Mouse (Mus musculus) urinary bladder, postnatal 4 days (tissue): Measurements from ENCODE around the gene Gm8113.
"Not testable (repeated sequence)": the region's sequence is repeated elsewhere in the genome, so short reads cannot be mapped to it uniquely, and the experiment has no call there.

Experiments
- DNase-seq, 2 experiments: peaks; one replicate each; pipeline ENCODE4 v3.0.0; 2021 to 2022; ENCODE audit warnings: low spot score in 2 of 2

Gm8113 gene

GRCm38 (mm10) chr14:43924688-43925403 lies at the start of gene Gm8113:
TSS of gene Gm8113 (plus strand) at chr14:43925390.
- DNase-seq, result peak; percentile 30 to 60

DNA sequence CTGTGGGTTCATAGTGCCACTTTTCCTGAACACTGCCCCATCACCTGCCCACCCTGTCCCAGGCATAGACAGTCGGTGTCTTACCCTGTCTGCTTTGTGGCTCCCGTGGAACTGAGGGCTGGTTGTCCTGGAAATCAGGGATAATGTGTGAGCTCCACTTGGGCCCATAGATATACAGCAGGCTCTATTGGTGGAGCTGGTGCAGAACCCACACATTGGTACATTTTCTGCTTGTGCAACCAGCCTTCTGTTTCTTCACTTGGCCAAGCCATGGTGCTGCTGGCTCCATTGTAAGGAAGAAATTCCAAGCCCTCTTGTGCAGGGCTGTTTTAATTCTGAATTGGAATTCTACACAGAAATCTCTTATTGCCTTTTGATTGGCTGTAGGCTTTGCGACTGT lies 49.8 kb upstream of the Gm8113 start, which contains the start of gene Ear1:
Gene Ear1 (minus strand): TSS at position 101 of the 400 bp plus-strand sequence.
- DNase-seq, result not testable (repeated sequence)

DNA sequence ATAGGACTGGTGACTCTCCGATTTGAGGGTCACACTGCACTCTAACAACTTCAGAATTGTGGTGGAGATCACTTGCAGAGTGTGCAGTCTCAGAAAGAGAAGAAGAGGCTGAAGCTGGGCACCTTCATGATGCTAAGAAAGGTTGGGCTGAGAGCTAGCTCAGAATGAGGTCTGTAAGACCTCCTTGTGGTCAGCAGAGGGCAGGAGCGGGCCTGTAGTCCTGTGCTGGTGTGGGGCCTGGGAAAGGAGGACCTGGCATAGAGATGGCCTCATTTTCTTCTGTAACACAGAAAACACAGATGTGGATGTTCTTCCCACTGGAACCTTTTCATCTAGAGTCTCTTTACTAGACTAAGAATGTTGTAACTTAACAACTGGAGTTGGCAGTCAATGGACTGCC lies 47.4 kb upstream of the Gm8113 start:
- not testable (repeated sequence) for DNase-seq

GRCm38 (mm10) chr14:43879966-43880545 lies 45.1 kb upstream of the Gm8113 start:
- not testable (repeated sequence) for DNase-seq

GRCm38 (mm10) chr14:43886235-43886634 lies 39.0 kb upstream of the Gm8113 start:
- DNase-seq, result not testable (repeated sequence)

DNA sequence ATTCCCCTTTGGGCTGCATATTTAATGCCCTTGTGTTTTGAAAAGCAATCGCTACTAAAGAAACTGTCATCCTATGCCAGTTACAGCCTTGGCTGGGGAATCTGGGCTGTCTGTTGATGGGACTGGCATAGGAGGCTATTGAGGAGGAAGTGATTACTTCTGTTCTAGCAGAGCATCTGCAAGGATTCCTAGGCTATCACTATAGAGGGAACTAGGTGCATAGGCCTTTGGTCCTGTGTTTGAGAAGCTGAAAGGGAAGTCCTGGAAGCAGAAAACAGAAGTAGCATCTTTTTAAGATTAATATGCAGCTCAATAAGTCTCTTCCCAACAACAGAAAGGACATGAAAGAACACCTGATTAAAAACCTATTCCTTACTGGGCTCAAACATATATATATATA lies 33.9 kb upstream of the Gm8113 start:
- DNase-seq, result not testable (repeated sequence)

DNA sequence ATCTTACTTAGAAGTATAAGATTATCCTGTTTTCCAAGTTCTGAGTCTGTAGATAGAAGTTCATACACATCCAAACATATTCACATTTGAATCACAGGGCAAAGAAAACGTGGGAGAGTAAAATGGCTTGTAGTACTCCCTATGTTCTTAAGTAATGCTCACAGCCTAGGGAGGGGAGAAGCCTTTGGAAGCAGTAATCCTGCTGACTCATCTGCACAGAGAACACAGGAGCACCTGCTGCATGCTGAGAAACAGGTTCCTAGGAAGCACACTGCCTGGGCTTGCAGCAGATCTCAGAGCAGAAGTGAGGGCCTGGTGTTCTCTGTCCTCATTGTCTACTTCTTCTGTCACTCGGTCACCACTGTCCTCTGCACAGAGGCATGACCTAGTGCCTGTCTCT lies 29.8 kb upstream of the Gm8113 start:
- not testable (repeated sequence) for DNase-seq

DNA sequence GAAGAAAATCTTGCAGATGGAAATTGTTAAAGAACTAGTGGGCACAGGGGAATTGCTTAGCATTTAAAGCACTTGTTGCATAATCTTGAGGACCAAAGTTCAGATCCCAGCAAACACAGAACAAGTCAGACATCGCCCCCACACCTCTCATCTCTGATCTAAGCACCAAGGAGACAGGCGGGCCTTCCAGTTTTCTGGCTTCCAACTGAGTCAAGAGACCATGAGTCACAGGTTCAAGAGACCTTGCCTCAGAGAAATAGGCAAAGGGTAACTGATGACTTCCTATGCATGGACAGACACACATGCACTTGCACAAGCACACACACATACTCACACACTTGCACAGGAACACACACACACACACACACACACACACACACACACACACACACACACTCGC lies 26.6 kb upstream of the Gm8113 start:
- not testable (repeated sequence) for DNase-seq

GRCm38 (mm10) chr14:43918214-43918613 lies 7.0 kb upstream of the Gm8113 start:
- DNase-seq, result not testable (repeated sequence)

- DNase-seq, result not testable (repeated sequence)
Measured at GRCm38 (mm10) chr14:43923459-43923858, 1.7 kb upstream of the Gm8113 start, which contains the start of gene Ear10. TSS of gene Ear10 (minus strand) at chr14:43923559.

- not testable (repeated sequence) for DNase-seq
Measured at GRCm38 (mm10) chr14:43925404-43925950, 287 bp downstream of the Gm8113 start.

DNA sequence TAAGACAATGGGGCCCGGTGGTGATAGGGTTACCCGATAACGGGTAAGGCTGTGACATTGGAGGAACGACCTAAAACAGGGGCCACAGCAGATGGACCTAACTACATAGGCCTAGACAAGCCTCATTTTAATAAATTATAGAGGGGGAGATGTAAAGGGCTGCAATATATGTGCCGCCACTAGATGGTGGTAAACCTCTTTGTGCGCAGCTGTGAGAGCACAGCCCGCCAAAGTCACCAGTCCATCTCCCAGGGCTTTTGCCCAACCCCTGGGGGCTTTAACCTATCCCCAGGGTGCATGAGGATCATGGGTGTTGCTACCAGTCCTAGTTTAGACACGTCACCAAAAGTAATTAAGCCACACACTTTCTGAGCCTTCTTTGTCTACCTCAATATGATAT lies 7.8 kb downstream of the Gm8113 start:
- peak in 1 of 2 experiments; percentile 58 for DNase-seq

DNA sequence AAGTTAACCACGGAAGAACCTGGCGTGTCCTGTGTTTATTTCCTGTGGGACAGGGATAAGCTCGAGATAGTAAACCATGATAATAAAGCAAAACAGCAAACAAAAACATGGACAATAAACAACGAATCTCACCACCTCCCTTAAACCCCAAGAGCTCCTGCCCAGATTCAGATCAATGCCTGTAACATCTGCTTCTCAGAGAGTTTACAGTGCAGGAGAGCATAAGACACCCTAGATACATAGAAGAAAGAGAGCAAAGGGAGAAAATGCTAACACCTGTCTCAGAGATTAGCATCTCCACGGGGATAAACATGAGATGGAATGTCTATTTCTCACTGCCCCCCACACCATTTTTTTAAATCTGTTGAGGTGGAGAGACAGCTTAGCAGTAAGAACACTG lies 8.2 kb downstream of the Gm8113 start:
- not testable (repeated sequence) for DNase-seq

DNA sequence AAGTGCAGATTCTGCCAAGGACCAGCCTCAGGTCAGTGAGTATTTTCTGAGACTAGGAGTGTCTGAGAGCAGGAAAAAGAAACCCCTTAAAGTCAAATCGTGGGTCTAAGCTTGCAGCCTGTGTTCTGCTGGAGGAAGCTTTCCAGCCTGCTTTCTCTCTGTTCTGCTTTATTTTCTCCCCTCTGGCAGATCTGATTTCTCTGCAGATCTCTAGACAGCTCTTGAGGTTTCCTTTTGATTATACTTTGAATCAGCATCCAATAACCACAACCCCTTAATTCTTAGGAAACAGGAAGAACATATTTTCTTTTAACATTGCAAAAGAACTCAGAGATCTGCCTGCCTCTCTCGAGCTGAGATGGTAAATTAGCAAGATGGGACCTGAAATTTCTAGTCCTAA lies 28.2 kb downstream of the Gm8113 start:
- not testable (repeated sequence) for DNase-seq

DNA sequence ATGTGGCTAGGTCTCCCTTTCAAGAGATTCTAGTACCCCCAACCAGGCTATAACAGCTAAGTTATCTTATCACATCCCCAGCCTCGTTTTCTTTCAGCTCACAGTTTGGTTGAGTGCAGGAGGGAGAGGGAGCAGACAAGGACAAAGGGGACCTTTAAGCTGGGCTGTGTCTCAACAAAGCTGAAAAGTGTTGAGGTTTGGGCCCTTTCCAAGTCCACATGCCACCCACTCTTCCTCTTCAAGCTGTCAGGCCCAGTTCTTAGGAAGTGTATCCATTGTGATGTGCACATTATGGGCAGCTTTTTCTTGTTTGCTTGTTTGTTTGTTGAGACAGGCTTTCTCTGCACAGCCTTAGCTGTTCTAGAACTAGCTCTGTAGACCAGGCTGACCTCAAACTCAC lies 29.9 kb downstream of the Gm8113 start:
- DNase-seq, result not testable (repeated sequence)

DNA sequence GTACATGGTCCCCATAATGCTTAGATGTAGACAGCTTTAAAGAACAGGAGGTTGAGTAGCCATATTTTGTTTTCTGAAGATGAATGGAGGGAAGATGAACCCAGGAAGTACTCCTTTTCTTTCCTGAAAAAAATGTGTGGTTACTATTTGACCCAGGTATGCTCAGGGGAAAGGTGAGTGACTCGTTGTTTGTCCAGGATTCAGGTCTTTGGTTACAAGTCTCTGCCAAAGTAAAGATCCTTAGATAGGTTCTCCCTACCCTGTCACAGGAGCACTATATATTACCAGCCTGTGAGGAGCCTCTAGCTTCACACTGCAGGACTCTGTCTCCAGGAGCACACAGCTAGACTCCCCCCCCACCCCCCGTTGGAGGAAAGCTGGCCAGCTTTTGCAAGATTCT lies 31.6 kb downstream of the Gm8113 start, which contains the start of gene Ang5:
Gene Ang5 (plus strand): TSS at position 301 of the 400 bp plus-strand sequence.
- not testable (repeated sequence) for DNase-seq
